Mouse (Mus musculus) midbrain, embryonic 13.5 days (tissue): ENCODE results near the gene Rab36. TPM values are rescaled to one million over a fixed set of nuclear protein-coding genes. Genes with fewer than 3 reads are reported as not detected.
"Not testable (repeated sequence)": the region's sequence is repeated elsewhere in the genome, so short reads cannot be mapped to it uniquely, and the experiment has no call there.

ENCODE experiments used
- ATAC-seq: fragments of 200-750 bp; cut with Nextera tagmentation; 2 replicates; pipeline ENCODE4 v1.8.0; 2017; ENCODE audit warnings: mild to moderate bottlenecking, moderate TSS enrichment, moderate library complexity
- H3K27ac ChIP-seq: fragments of 300-500 bp; sonication (generic); 2 replicates; pipeline ENCODE4 v1.5.1; 2015; ENCODE audit warnings: inconsistent platforms, mild to moderate bottlenecking, moderate library complexity
- H3K27me3 ChIP-seq: fragments of 300-500 bp; sonication (generic); 2 replicates; pipeline ENCODE4 v1.6.1; 2015; ENCODE audit warnings: mild to moderate bottlenecking, inconsistent platforms
- H3K36me3 ChIP-seq: fragments of 300-500 bp; sonication (generic); 2 replicates; pipeline ENCODE4 v1.6.1; 2015; ENCODE audit warnings: mild to moderate bottlenecking, inconsistent platforms
- H3K4me1 ChIP-seq: fragments of 300-500 bp; sonication (generic); replicated peaks from 2 replicates; pipeline ENCODE4 v1.6.1; 2015; ENCODE audit warnings: inconsistent platforms
- H3K4me2 ChIP-seq: fragments of 300-500 bp; sonication (generic); replicated peaks from 2 replicates; pipeline ENCODE4 v1.6.1; 2015; ENCODE audit warnings: moderate library complexity, mild to moderate bottlenecking, inconsistent platforms
- H3K4me3 ChIP-seq: fragments of 300-500 bp; sonication (generic); replicated peaks from 2 replicates; pipeline ENCODE4 v1.5.1; 2015; ENCODE audit warnings: mild to moderate bottlenecking, inconsistent platforms
- H3K9ac ChIP-seq: fragments of 300-500 bp; sonication (generic); replicated peaks from 2 replicates; pipeline ENCODE4 v1.6.1; 2015; ENCODE audit warnings: mild to moderate bottlenecking, inconsistent platforms
- H3K9me3 ChIP-seq: fragments of 300-500 bp; sonication (generic); 2 replicates; pipeline ENCODE4 v1.6.1; 2016; ENCODE audit warnings: mild to moderate bottlenecking, inconsistent platforms
- WGBS: fragments of 180-500 bp; shearing (Covaris S2); methylation state at CpG from one replicate; pipeline ENCODE4 v1.1.7; 2015; 5-methylcytosine and 5-hydroxymethylcytosine counted together
- polyA plus RNA-seq: library from polyadenylated mRNA; unstranded; fragments of >200 nt; fragmentation: Nextera tagmentation; extraction: Ambion mirVana; gene quantifications from 2 replicates; pipeline ENCODE4 v1.2.1, GENCODE M21; 2015

The Rab36 gene
- polyA plus RNA-seq, 1 experiment from 2014 or later: 14.8 TPM

DNA sequence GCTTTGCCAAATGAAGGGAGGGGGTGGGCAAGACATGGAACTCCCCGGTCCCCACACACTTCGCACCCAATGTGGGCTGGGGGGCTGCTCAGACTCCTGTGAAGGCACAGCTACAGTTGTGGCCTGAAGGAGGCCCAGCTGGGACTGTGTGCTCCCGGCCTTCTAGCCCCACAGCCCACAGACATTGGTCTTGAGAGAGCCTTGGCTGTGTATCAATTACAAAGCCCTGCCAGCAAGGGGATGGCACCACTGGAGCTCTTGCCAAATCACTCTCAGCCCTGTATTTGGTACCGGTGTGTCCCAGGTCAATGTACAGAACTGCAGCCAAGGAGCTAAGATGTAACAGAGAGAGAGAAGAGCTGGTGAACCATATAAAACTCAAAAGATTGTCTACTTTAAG is 20.4 kb upstream of the Rab36 start:
- ATAC-seq: no peak
- WGBS: 86% methylated on average over 4 of the region's 4 CpGs
- H3K4me3 ChIP-seq: no peak overlapping the region
- H3K27me3 ChIP-seq: no peaks in the 10 kb centered on the region
- H3K4me1 ChIP-seq: peaks cover 5% of the 10 kb centered on the region; the same call in 1 of the 2 replicates
- no peaks in the 10 kb centered on the region for H3K9me3 ChIP-seq
- peaks cover 18% of the 10 kb centered on the region for H3K36me3 ChIP-seq
- H3K9ac ChIP-seq: no peak overlapping the region
- no peak overlapping the region for H3K4me2 ChIP-seq
- H3K27ac ChIP-seq: no peak overlapping the region

DNA sequence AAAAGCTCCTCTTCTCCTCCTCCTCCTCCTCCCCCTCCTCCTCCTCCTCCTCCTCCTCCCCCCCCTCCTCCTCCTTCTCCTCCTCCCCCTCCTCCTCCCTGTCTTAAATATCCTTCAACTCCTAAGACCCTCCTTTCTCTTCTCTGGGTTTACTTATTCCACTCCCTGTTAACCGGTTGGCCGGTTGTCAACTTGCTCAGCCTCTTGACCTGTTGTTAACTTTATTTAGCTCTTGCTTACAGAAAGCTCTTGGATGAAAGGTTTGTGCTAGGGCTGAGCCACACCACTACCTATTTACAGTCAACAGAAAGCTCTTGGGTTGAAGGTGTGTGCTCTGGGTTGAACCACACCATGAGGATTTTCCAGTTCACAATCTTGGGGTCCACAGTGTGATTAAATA is 16.6 kb upstream of the Rab36 start:
- WGBS: 52% methylated on average over 2 of the region's 2 CpGs
- H3K36me3 ChIP-seq: peaks cover 12% of the 10 kb centered on the region
- H3K4me3 ChIP-seq: no peak overlapping the region
- no peaks in the 10 kb centered on the region for H3K9me3 ChIP-seq
- H3K4me2 ChIP-seq: no peak overlapping the region
- H3K9ac ChIP-seq: no peak overlapping the region
- H3K27me3 ChIP-seq: 0 out of 2 replicates have a peak, but pooled peaks cover 3% of the 10 kb centered on the region
- H3K4me1 ChIP-seq: 0 out of 2 replicates have a peak, but pooled peaks cover 5% of the 10 kb centered on the region
- ATAC-seq: no peak
- H3K27ac ChIP-seq: no peak overlapping the region

DNA sequence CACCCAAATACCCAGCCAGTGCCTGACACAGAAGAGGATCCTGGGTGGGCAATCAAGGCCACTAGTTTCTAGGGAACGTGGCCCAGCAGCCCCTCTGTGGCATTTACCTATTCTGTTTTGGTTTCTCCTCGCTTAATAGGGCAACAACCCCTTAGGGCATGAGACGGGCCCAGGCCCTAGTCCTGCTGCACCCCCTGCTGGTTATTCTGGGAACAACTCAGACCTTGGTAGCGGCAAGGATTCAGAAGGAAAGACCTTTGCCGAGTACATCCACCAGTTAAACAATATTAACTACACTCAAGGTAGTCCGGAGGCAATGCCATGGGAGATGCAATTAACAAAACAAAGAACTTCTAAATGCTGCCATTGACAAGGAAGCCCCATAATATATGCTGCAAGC is 15.7 kb upstream of the Rab36 start:
- Histone ChIP-seq H3K9me3 (no peaks in the 10 kb centered on the region), H3K4me2 (no peak overlapping the region), H3K9ac (no peak overlapping the region), H3K4me1 (0 out of 2 replicates have a peak, but pooled peaks cover 3% of the 10 kb centered on the region), H3K27ac (no peak overlapping the region), H3K4me3 (no peak overlapping the region), H3K27me3 (0 out of 2 replicates have a peak, but pooled peaks cover 3% of the 10 kb centered on the region), H3K36me3 (peaks cover 9% of the 10 kb centered on the region; the same call in 1 of the 2 replicates)
- 0 out of 2 replicates have a peak, but pooled peaks have one; percentile 65 for ATAC-seq
- WGBS: 14% methylated on average over 6 of the region's 6 CpGs

DNA sequence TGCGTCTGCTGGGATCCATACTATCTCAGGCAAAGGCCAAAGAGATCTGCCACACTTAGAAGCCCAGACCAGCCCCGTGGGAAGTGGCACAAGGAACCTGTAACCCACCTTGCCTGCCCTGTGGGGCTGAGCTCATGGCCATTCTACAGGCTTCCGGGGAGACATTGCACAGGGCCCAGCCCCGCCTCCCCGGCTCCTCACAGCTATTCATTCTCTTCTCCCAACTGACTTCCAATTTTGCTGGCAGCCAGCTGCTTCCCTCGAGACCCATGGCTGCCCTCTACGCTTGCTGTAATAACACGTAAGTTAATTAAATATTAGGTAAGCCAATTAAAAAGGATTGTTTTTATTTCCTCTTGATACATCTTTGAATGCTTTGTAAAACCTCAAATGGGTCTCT is 10.4 kb upstream of the Rab36 start:
- Histone ChIP-seq H3K27me3 (0 out of 2 replicates have a peak, but pooled peaks cover 3% of the 10 kb centered on the region), H3K4me3 (no peak overlapping the region), H3K9me3 (no peaks in the 10 kb centered on the region), H3K4me1 (peaks cover 5% of the 10 kb centered on the region), H3K4me2 (no peak overlapping the region), H3K27ac (no peak overlapping the region), H3K36me3 (no peaks in the 10 kb centered on the region), H3K9ac (no peak overlapping the region)
- ATAC-seq: 0 out of 2 replicates have a peak, but pooled peaks have one; percentile 34
- 51% methylated on average over 8 of the region's 8 CpGs for WGBS

DNA sequence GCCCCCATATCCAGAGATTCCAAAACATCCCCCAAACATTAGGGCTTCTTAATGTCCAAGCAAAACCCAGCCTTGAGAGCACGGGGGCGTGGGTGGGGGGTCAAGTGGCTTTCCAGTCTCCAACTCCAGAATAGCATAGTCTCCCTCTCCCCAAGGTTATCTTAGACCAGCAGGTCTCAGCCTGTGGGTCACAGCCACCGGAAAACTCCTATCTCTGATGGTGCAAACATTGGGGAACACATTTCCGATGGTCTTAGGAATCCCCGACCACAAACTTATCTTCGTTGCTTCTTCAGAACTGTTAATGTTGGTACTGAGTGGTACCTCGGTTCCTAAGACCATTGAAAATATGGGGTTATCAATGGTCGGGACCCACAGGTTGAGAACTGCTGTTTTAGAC is 8.1 kb upstream of the Rab36 start:
- 90% methylated on average over 8 of the region's 8 CpGs for WGBS
- no peak overlapping the region for H3K4me2 ChIP-seq
- H3K9ac ChIP-seq: no peak overlapping the region
- no peak overlapping the region for H3K27ac ChIP-seq
- no peaks in the 10 kb centered on the region for H3K9me3 ChIP-seq
- ATAC-seq: no peak
- peaks cover 26% of the 10 kb centered on the region for H3K4me1 ChIP-seq
- H3K27me3 ChIP-seq: no peaks in the 10 kb centered on the region
- H3K36me3 ChIP-seq: no peaks in the 10 kb centered on the region
- H3K4me3 ChIP-seq: no peak overlapping the region

DNA sequence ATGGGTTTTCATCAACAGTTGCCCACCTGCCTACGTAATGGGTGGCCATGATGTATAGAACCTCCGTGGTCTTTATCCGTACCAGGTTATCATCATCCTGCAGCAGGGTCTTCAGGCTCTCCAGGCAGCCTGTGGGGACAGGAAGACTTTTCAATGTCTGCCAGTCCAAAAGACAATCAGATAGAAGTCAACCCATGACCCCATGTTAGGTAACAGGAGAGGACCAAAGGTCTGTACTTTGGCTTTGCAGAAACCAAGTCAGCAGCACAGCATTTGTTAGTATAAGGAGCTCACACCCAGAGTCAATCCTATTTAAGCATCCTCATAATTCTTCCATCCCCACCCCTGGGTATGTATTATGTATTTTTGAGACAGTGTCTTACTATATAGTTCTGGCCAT is 7.2 kb upstream of the Rab36 start:
- no peak for ATAC-seq
- 96% methylated on average over 3 of the region's 3 CpGs for WGBS
- H3K27ac ChIP-seq: no peak overlapping the region

DNA sequence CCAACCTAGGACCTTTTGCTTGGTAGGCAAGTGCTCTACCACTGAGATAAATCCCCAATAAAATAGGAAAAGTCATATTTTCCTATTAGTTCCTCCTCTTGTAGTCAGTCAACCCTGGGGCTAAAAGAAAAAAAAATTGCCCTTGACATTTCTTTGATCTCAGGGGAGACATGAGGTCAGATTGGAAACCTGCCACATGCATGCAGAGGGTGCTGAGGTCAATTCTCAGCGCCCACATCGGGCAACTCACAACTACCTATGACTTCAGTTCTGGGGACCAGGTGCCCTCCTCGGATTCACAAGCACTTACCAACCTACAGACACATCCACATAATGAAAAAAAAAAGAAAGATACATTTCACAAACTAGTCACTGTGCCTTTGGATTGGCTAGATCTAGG is 6.6 kb upstream of the Rab36 start:
- H3K9me3 ChIP-seq: no peaks in the 10 kb centered on the region
- 77% methylated on average over 3 of the region's 3 CpGs for WGBS
- no peak overlapping the region for H3K9ac ChIP-seq
- H3K4me3 ChIP-seq: no peak overlapping the region
- H3K27ac ChIP-seq: no peak overlapping the region
- ATAC-seq: no peak
- H3K4me2 ChIP-seq: no peak overlapping the region
- no peaks in the 10 kb centered on the region for H3K27me3 ChIP-seq
- H3K4me1 ChIP-seq: peaks cover 26% of the 10 kb centered on the region
- H3K36me3 ChIP-seq: no peaks in the 10 kb centered on the region

More for the DNA sequence above, 7.2 kb upstream of the Rab36 start:
- Histone ChIP-seq H3K9me3 (no peaks in the 10 kb centered on the region), H3K4me3 (no peak overlapping the region), H3K9ac (no peak overlapping the region), H3K36me3 (no peaks in the 10 kb centered on the region), H3K27me3 (no peaks in the 10 kb centered on the region), H3K4me1 (peaks cover 26% of the 10 kb centered on the region), H3K4me2 (no peak overlapping the region)

DNA sequence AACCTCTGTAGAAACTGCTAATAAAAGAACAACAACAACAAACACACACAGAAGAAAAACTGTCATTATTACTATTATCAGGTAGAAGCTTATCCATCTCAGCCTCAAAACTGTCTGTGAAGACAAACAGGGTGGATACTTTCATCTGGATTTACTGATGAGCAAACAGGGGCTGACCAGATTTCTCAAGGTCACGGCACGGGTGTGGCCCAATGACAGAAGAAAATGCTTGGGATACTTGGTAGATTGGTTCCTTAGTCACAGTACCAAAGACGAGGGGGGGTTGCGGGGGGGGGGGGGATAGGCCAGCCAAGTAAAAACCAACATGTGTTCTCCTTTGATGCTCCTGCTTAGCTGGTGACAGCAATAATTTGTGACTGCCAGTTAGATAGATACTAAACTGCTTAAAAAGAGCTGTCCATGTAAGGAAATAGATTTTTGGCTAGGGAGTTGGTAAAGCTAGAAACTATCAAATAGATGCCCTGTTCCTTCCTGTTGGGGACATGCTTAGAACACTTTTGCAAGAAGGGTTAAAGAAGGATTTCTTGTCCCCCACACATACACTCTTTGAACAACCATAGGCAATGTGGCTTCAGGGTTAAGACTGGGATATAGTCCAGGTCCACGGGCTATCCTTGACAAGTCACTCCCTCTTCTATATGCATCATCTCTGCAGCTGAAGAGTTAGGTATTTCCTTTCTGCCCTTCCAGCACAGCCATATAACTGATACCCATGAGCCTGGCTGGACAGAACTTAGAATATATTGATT is 5.3 kb upstream of the Rab36 start:
- 79% methylated on average over 5 of the region's 5 CpGs for WGBS
- peaks cover 38% of the 10 kb centered on the region for H3K4me1 ChIP-seq
- ATAC-seq: no peak
- no peak overlapping the region for H3K9ac ChIP-seq
- no peaks in the 10 kb centered on the region for H3K36me3 ChIP-seq
- H3K4me3 ChIP-seq: no peak overlapping the region
- no peak overlapping the region for H3K27ac ChIP-seq
- no peak overlapping the region for H3K4me2 ChIP-seq
- no peaks in the 10 kb centered on the region for H3K27me3 ChIP-seq
- H3K9me3 ChIP-seq: no peaks in the 10 kb centered on the region

DNA sequence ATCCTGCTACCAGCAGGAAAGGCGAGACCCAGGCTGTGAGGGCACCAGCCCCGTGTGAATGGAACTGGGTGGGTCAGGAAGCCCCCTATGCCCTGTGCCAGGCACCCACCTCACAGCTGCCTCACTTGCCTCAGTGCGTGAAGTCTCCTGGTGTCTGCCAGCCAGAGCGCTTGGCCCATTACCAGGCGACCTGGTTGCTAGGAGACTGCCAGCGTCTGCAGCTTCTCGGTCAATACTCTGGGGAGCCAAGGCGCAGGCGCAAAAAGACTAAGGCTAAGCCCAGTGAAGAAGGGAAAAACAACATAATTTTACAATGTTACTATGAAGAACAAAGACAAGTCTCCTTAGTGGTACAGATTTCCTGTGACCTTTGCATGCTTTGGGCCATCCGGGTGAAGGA is 4.5 kb upstream of the Rab36 start, which contains the start of gene Rsph14:
Gene Rsph14, minus strand, starts transcription at position 192 of the 400 bp plus-strand sequence.
- 14% methylated on average over 10 of the region's 10 CpGs for WGBS
- peak within 1 kb of the TSS; percentile 75 for H3K27ac ChIP-seq
- H3K9me3 ChIP-seq: no peaks in the 10 kb centered on the region
- no peak within 1 kb of the TSS for H3K9ac ChIP-seq
- H3K4me3 ChIP-seq: no peak within 1 kb of the TSS
- peak within 1 kb of the TSS; percentile 46 for H3K4me2 ChIP-seq
- no peaks in the 10 kb centered on the region for H3K27me3 ChIP-seq
- H3K36me3 ChIP-seq: no peaks in the 10 kb centered on the region
- ATAC-seq: peak; percentile 79
- peaks cover 44% of the 10 kb centered on the region for H3K4me1 ChIP-seq

DNA sequence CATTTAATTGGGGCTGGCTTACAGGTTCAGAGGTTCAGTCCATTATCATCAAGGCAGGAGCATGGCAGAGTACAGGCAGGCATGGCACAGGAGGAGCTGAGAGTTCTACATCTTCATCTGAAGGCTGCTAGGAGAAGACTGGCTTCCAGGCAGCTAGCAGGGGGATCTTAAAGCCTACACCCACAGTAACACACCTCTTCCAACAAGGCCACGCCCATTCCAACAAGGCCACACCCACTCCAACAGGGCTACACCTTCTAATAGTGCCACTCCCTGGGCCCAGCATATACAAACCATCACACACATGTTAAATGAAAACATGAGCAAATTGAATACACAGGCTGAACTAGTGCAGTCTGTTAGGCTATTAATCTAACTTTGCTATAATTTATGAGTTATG is 5.2 kb downstream of the Rab36 start:
- H3K36me3 ChIP-seq, H3K9me3 ChIP-seq, H3K4me2 ChIP-seq, H3K27ac ChIP-seq, H3K9ac ChIP-seq, H3K27me3 ChIP-seq, ATAC-seq, H3K4me3 ChIP-seq: not testable (repeated sequence)
- WGBS: 16% methylated on average over 1 of the region's 1 CpGs
- peaks cover 33% of the 10 kb centered on the region for H3K4me1 ChIP-seq

DNA sequence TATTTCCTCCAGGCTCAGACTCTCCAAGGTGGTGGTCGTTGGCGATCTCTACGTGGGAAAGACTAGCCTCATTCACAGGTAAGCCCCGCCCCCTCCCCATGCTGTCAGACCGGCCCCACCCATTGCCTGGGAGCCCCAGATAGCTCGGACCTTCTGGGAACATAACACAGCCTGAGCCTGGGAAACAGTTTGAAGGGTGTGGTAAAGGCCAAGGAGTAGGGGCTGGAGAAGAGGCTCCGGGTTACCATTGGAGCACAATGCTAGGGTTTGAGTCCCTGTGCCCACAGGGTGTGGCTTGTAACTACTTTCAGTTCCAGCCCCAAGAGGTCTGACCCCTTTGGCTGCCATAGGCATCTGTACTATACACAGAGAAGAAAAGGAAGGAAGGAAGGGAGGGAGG is 7.6 kb downstream of the Rab36 start:
- Histone ChIP-seq H3K9me3 (no peaks in the 10 kb centered on the region), H3K27ac (no peak overlapping the region), H3K27me3 (no peaks in the 10 kb centered on the region), H3K4me2 (no peak overlapping the region), H3K4me1 (peaks cover 18% of the 10 kb centered on the region), H3K4me3 (no peak overlapping the region), H3K36me3 (peaks cover 7% of the 10 kb centered on the region; the same call in 1 of the 2 replicates), H3K9ac (no peak overlapping the region)
- WGBS: 61% methylated on average over 7 of the region's 7 CpGs
- 0 out of 2 replicates have a peak, but pooled peaks have one; percentile 19 for ATAC-seq

DNA sequence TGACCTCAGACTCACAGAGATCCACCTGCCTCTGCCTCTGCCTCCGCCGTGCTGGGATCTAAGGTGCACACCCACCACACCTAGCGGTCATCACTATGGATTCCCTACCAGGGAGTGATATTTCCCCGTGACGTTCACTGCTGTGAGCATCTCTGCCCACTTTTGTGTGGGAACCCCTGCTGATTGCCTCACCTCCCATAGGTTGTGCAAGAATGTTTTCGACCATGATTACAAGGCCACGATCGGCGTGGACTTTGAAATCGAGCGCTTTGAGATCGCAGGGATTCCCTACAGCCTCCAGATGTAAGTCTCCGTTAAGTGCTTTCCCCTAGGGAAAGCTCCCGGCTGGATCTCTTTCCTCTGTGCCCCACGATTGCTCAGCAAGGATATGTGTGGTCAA is 9.0 kb downstream of the Rab36 start:
- no peaks in the 10 kb centered on the region for H3K27me3 ChIP-seq
- no peaks in the 10 kb centered on the region for H3K9me3 ChIP-seq
- no peak overlapping the region for H3K27ac ChIP-seq
- 91% methylated on average over 15 of the region's 15 CpGs for WGBS
- peaks cover 7% of the 10 kb centered on the region for H3K36me3 ChIP-seq
- no peak for ATAC-seq
- no peak overlapping the region for H3K4me2 ChIP-seq
- H3K4me1 ChIP-seq: peaks cover 16% of the 10 kb centered on the region
- H3K4me3 ChIP-seq: no peak overlapping the region
- H3K9ac ChIP-seq: no peak overlapping the region
